Mouse (Mus musculus): ENCODE data around the gene Scaf8.
A peak's percentile ranks its signal among the peaks of the same experiment; 100 is the strongest.
"Not testable (repeated sequence)": the region's sequence is repeated elsewhere in the genome, so short reads cannot be mapped to it uniquely, and the experiment has no call there.

The Scaf8 gene

DNA sequence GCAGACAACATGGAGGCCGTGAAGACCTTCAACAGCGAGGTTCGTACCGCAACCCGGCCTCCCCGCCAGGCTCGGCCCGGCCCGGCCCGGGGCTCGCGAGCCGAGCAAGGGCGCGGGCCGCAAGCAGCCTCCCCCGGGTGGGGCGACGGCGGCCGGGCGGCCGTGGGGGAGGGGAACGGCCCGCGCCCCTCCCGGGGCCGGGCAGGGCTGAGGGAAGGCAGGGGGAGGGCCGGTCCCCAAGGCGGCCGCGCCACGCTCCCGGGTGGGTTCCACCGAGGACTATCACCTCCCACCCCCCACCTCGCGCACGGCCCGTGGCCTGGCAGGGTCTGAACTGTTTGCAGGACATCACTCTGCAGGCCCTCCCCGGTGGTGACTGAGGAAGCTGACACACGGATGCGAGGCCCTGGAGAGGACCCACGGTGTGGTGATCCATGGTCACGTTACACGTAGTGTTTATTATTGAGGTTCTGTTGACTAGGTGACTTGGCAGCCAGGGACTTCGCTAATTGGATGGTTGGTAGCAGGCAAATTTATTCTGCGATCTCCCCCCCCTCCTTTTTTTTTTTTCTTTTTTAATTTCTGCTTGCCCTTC is 705 bp downstream of the Scaf8 start:
- peak; percentile 58 for DNase-seq (ENCODE audit: low read depth, low spot score)

DNA sequence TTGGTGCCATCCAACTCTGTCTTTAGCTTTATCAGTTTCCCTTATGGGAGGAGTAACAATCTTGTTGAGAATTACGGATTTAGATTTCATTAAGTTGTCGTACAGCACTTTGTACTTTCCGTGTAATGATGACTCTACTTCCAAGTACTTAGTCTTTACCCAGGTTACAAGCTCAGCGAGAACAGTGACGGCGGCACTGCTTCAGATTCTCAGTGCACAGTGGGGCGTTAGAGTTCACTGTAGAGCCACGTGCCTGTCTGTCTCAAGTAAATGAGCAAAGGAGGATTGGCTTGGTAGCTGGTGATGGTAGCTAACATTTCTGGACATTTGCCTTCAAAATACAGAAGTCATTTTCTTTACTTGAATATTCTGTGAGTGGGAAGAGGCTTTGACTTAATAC is 6.2 kb downstream of the Scaf8 start:
- not testable (repeated sequence) for DNase-seq (ENCODE audit: low read depth, low spot score)

DNA sequence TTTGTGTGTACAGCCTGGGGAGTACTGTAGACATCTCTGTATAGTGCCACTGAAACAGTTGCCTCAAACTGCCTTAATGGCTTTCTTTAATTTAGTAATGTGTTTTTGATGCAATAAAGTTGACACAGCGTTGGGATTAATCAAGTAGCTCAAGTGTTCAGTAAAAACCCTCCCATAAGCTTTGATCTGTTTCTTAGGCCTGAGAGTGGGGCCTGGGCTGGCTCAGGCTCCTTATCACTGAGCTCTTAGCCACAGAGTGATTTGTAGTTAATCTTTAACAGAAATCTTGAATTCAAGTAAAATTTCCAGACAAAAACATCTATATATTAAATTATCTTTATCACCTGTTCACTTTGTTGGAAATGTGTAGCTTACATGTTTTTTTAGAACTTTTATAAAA is 8.8 kb downstream of the Scaf8 start:
- DNase-seq (ENCODE audit: low read depth, low spot score) = not testable (repeated sequence)

DNA sequence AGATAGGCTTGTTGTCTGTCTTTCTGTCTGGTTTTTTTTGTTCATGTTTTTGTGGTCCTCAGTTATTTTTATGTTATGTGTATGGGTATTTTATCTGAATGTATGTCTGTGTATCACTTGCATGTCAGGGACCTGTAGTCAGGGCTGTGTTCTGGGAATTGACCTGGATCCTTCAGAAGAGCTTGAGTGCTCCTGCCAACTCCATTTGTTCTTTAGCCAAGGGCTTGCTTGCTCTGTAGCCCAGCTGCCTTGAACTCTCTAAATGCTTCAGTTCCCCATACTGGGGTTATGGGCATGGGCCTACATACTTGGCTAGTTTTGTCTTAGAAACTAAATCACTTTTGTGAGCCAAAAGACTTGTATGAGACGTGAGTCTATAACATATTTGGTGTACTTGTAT is 13.9 kb downstream of the Scaf8 start:
- DNase-seq (ENCODE audit: low read depth, low spot score) = no peak

DNA sequence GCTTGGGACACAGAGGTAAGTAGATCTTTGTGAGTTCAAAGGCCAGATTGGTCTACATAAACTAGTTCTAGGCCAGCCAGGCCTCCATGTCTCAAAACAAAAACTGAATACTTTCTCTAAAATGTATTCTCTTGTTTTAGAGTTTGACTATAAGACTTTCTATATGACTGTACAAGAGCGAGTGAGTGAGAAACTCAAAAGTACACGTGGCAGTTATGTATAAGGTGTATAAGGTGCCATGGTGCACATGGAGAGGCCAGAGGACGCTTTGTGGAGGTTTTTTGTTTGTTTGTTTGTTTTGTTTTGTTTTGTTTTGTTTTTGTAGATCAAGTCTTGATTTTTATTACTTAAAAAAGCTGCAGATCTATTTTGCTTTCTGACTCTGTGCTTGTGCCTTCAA is 15.0 kb downstream of the Scaf8 start:
- DNase-seq (ENCODE audit: low read depth, low spot score) = no peak

DNA sequence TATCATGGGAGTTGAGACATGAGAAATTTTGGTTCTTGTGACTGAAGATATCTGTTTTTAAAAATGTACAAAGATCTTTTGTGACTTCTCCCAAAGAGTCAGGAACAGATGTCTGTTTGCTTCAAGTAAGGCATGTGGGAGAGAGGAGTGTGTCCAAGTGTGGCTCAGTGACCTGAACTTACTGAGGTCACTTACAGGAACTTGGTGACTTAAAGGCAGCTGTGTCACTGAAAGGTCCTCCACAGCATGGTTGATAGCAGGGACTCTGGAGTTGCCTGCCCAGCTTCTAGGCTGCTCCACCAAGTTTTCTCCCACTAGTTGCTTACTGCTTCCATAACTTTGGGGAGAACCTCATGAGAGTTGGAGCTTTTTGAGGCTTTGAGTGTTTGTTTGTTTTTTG is 20.6 kb downstream of the Scaf8 start:
- no peak for DNase-seq (ENCODE audit: low read depth, low spot score)

DNA sequence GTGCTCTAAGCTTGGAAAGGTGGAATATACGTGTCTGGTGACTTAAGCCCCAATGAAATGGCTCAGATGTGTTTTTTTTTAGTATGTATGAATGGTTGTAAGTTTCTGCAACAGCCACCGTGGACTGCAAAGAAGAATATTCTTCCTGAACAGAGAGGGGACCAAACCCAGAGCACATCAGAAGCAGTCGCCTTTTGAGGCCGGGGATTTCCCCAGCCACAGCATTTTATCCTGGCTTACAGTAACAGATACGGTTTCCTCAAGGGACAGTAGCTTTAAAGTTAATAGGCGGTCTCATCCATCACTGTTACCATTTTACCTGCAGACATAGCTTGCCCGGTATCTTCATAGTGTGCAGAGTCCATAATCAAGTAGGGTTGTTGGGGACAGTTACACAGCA is 21.4 kb downstream of the Scaf8 start:
- DNase-seq (ENCODE audit: low read depth, low spot score) = no peak

DNA sequence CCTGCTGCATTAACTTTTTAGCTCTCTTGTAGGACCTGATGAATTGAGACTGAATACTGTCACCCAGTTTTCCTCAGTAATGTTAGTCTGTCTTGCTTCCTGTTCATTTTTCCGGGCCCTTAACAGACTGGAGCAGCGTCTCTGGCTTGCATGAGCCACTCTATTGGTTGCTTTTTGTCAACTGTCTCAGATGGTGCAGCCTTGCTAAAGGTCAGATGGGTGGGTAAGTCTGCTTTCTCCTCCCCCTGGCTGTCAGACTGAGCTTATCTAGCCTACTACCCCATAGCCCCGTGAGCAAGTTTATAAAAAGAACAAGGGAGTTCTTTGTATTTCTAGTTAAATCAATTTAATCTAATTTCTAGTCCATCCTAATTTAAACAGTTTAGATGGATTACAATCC is 23.6 kb downstream of the Scaf8 start:
- DNase-seq (ENCODE audit: low read depth, low spot score) = no peak

DNA sequence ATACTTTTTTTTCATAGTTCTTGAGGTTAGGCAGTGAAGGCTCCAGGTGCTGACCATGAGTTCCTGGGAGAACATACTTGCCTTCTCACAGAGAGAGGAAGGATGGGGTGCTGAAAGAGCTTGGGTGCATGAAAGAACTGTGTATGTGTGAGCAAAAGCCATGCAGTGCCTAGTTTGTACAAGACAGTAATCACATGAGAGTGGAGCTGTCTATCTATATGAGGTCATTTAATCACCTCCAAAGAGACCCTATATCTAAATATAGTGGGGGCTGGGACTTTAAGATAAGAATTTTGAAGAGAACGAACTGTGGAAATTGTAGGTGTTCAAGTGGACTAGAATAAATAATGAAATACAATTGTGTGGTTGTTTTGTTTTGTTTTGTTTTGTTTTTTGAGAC is 25.3 kb downstream of the Scaf8 start:
- DNase-seq (ENCODE audit: low read depth, low spot score) = no peak

DNA sequence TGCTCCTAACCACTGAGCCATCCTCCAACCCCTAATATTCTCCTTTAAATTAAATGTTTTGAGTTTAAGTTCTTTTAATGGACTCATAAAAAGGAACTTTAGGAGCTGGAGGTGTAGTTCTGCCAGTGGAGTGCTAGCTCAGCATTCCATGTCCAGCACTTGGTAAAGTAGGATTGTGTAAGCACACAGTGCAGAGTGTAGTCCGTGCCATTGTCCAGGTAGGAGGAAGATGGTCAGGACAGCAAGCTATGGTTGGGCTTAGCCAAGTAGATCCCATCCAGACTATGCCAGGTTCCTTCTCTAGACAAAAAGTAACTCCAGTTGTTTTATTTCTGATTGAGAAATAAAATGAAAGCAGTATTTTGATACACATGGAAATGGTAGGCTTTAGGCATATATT is 34.1 kb downstream of the Scaf8 start:
- DNase-seq (ENCODE audit: low read depth, low spot score) = no peak

- no peak for DNase-seq (ENCODE audit: low read depth, low spot score)
These were observed 34.8 kb downstream of the Scaf8 start for GRCm38 (mm10) chr17:3149541-3149940.

DNA sequence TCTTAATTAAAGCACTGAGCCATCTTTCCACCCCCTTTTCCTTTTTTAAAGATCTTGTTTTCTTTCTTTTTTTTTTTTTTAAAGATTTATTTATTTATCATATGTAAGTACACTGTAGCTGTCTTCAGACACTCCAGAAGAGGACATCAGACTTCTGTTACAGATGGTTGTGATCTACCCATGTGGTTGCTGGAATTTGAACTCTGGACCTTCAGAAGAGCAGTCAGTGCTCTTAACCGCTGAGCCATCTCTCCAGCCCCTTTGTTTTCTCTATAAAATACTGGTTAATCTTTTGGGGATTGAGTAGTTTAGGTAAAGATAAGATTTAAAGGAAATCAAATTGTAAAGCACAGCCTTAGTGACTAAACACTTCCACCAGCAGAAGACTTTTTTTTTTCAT is 35.9 kb downstream of the Scaf8 start:
- not testable (repeated sequence) for DNase-seq (ENCODE audit: low read depth, low spot score)

- no peak for DNase-seq (ENCODE audit: low read depth, low spot score)
These were observed 36.4 kb downstream of the Scaf8 start for GRCm38 (mm10) chr17:3151181-3151580.

DNA sequence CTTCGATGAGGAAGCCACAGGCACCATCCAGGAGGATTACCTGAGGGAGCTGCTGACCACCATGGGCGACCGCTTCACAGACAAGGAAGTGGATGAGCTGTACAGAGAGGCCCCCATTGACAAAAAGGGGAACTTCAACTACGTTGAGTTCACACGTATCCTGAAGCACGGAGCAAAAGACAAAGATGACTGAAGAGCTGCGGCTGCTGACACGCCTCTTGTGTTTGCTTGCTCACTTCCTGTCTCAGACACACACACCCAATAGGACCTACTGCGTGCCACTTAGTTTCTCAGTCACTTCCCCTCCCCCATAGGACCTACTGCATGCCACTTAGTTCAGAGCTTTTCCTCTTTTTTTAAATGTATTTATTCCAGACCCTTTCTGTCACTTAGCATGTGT is 41.4 kb downstream of the Scaf8 start:
- not testable (repeated sequence) for DNase-seq (ENCODE audit: low read depth, low spot score)

DNA sequence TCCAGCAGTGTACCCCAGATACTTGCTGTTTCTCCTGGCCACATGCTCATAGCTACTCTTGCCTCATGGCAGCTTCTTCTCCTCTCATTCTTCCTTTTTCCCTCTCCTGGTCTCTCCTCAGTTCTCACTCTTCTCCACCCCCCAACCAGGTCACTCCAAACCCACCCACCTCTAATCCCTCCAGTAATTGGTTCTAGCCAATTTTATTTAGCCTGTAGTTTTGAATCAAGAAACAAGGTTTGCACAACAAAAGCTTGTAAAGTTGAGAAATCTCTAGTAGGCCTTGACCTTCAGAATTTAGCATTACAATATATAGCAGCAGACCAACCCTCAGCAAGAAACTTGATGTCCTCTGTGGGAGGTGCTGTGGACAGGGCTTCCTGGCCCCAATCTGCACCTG is 42.2 kb downstream of the Scaf8 start:
- no peak for DNase-seq (ENCODE audit: low read depth, low spot score)

- no peak for DNase-seq (ENCODE audit: low read depth, low spot score)
These were observed 48.1 kb downstream of the Scaf8 start for GRCm38 (mm10) chr17:3162905-3163304.

DNA sequence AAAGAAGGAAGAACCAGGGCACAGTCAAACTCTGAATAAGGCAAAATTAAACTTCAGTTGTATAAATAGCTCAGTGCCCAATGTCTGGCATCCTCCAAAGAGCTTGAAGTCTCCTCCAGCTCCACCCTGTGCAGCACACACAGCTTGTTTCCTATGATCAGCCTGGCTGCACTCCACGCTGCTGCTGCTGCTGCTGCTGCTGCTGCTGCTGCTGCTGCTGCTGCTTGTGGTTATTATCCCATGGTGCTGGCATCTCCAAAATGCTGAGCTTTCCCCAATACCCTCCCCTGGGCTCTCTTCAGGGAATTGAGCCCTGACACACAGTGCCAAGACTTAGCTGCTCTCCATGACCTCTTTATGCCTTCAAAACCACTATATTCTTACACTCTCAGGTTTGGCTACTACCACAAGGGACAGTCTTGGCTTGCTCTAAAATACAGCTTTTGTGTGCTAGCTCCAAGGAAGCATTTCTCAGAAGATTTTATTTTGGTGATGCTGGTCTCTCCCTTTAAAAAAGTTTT is 65.7 kb downstream of the Scaf8 start:
- not testable (repeated sequence) for DNase-seq (ENCODE audit: low read depth, low spot score)

- not testable (repeated sequence) for DNase-seq (ENCODE audit: low read depth, low spot score)
These were observed 80.7 kb downstream of the Scaf8 start for GRCm38 (mm10) chr17:3195483-3195882.

DNA sequence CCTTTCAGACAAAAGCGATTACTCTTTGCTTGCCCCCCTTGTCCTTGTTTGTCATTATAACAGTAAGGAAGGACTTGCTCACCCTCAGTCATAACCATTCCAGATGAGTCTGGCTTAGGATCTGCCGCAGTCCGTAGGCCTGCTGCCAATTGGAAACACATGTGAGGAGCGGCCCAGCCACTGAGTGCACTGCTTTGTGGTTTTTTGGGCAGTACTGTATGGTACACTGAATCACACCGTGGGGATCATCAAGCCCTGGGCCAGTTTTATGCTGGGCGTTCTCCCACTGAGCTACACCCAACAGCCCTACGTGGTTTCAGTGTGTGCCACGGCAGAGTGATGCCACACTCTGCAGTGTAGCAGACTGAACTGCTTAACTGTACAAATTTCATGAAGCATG is 85.6 kb downstream of the Scaf8 start:
- peak; percentile 12 for DNase-seq (ENCODE audit: low read depth, low spot score)

DNA sequence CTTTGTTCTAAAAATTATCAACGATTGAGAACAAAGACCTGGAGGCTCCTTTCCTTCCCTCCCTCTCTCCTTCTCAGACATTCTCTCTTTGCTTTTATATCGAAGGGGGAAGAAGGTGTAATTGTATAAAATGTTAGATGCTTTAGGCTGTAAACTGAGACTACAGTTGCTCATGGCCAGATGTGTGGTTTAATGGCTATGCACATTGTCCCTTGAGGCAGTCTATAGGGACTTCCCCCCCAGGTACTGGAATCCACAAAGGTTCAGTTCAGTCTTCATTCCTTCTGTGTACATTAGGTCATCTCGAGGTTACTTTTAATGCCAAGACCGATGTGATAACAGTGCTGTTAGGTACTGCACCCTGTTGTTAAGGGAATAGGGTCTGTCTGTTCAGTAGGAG is 89.1 kb downstream of the Scaf8 start:
- DNase-seq (ENCODE audit: low read depth, low spot score) = no peak

DNA sequence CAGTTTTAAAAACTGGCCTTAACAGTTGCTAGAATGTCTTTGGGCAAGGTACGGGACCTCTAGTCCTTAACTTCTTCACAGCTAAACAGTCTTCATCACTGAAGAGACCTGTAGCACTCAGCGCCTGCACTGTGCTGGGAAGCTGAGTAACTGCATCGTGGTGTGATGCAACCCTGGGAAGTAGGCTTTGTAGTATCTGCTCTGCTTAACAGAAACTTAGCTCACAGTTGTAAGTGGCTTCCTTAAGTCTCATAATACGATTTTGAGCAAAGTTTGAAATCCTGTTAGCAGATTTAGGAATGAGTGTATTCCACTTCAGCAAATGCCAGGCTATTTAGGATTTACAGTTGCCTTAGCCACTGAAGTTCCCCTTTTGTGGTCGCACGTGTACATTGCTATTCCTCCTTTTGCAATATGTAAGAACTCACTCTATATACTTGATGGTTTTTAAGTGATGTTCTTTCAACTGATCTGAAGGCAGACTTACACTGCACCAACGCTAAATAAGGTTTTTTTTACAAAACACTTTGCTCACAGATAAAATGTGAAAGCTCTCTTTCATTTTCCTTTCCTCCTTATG is 90.1 kb downstream of the Scaf8 start:
- DNase-seq (ENCODE audit: low read depth, low spot score) = no peak

DNA sequence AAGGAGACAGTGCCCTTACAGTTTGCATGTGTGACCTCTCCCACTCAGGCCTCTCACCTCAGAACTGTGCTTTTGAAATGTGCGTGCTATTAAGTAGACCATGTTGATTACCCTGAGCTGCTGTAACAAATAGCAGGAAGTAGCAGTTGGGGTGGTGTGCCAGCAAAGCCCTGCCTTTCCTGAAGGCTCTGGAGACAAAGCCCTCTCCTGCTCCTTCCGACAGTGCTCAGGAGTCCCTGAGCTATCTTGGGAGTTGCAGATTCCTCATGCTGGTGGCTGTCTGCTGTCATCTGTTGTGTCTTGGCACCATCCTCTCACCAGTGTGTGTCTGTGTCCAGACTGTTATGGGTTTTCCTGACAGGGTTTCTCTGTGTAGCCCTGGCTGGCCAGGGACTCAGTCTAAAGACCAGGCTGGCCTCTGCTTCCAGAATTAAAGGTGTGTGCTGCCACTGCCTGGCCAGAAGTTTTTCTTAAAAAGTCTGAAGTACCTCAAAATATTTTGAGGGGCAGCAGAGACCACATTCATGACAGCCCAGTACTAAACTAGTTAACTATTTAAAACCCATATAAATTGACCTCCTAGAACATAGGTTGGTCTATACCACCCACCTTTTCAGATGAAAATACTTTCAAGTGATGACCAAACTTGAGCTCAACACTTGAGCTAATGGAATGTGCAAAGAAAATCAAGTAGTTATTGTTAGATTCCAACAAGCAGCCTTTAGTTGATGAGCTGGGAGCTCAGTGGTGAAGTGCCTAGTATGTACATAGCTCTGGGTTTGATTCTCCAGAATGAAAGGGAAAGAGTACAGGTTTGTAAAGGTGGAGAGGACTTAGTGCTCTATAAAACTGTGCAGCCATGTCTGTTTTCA is 92.0 kb downstream of the Scaf8 start:
- no peak for DNase-seq (ENCODE audit: low read depth, low spot score)

Measured in mesoderm, embryonic 11.5 days (tissue).